Mouse (Mus musculus) hindbrain, embryonic 11.5 days (tissue): ENCODE results near the gene Pafah1b3. TPM values are rescaled to one million over a fixed set of nuclear protein-coding genes. Genes with fewer than 3 reads are reported as not detected.

Experiments used
- polyA plus RNA-seq: library from polyadenylated mRNA; unstranded; fragments of >200 nt; fragmentation: Nextera tagmentation; extraction: Ambion mirVana; gene quantifications from 2 replicates; pipeline ENCODE4 v1.2.1, GENCODE M21; 2014

Pafah1b3 gene
- polyA plus RNA-seq, 1 experiment from 2014 or later, result 335 TPM

Other genes starting within 250 kb of the Pafah1b3 start
- 8.9 and 14.4 TPM in 2 replicates for gene Grik5, start 225.6 kb downstream of the Pafah1b3 start, polyA plus RNA-seq
- 17.9 and 19.9 TPM in 2 replicates for gene Zfp574, start 225.4 kb downstream of the Pafah1b3 start, polyA plus RNA-seq
- gene Pou2f2, start 118.3 kb downstream of the Pafah1b3 start, polyA plus RNA-seq, result 40.1 and 51.9 TPM in 2 replicates
- 7.3 and 8.5 TPM in 2 replicates for gene Dedd2, start 77.4 kb downstream of the Pafah1b3 start, polyA plus RNA-seq
- 2.9 and 3.9 TPM in 2 replicates for gene Zfp526, start 76.6 kb downstream of the Pafah1b3 start, polyA plus RNA-seq
- 14.1 and 16.1 TPM in 2 replicates for gene Gsk3a, start 60.1 kb downstream of the Pafah1b3 start, polyA plus RNA-seq
- 12.8 and 14.2 TPM in 2 replicates for gene Erf, start 47.2 kb downstream of the Pafah1b3 start, polyA plus RNA-seq
- 25.4 and 39.0 TPM in 2 replicates for gene Cic, start 30.3 kb downstream of the Pafah1b3 start, polyA plus RNA-seq
- gene Prr19, start 3.4 kb upstream of the Pafah1b3 start, polyA plus RNA-seq, result 0.86 and 1.3 TPM in 2 replicates
- gene Tmem145, start 8.1 kb upstream of the Pafah1b3 start, polyA plus RNA-seq, result 9.9 and 10.6 TPM in 2 replicates
- gene Megf8, start 19.2 kb upstream of the Pafah1b3 start, polyA plus RNA-seq, result 10.9 and 11.3 TPM in 2 replicates
- not detected in 2 replicates for gene Cnfn, start 71.7 kb upstream of the Pafah1b3 start, polyA plus RNA-seq
- 2.6 and 3.3 TPM in 2 replicates for gene Lipe, start 100.7 kb upstream of the Pafah1b3 start, polyA plus RNA-seq
- gene Cxcl17, start 114.9 kb upstream of the Pafah1b3 start, polyA plus RNA-seq, result 0.28 TPM in 1 of 2 replicates, not detected in the other
- gene Ceacam1, start 179.6 kb upstream of the Pafah1b3 start, polyA plus RNA-seq, result 0.74 and 1.4 TPM in 2 replicates
- not detected in 2 replicates for gene Ceacam2, start 241.9 kb upstream of the Pafah1b3 start, polyA plus RNA-seq